Mouse (Mus musculus): ENCODE data around the gene Eva1c. TPM values are rescaled to one million over a fixed set of nuclear protein-coding genes. Genes with fewer than 3 reads are reported as not detected.

Eva1c gene
- polyA plus RNA-seq, 1 experiment from 2014 or later, result 3.6 TPM

DNA sequence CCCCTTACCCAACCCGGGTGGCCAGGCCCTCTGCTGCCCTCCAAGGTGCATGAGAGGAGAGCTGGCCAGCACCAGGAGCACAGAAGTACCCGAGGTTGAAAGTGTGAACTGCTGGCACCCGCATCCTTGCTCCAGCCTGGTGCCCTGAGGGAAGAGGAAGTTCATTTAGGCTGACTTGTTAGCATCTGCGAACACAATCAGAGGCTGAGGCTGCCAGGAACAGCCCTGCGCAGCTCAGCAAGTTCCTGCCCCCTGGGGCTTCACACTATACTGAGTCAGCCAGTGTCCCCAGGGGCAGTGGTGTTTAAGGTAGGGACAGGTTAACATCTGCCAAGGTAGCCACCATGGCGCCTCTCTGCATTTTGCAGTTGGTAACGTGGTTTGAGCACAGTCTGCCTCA lies 41.6 kb downstream of the Eva1c start:
- Histone ChIP-seq H3K36me3 (no peaks in the 10 kb centered on the region), H3K9me3 (no peaks in the 10 kb centered on the region), H3K27me3 (replicated peaks) (no peaks in the 10 kb centered on the region; the same call in 1 of the 2 replicates), H3K4me2 (no peak overlapping the region), H3K27ac (replicated peaks) (no peak overlapping the region), H3K4me1 (peaks cover 33% of the 10 kb centered on the region), H3K9ac (no peak overlapping the region), H3K4me3 (no peak overlapping the region)
- WGBS, result 25% methylated on average over 7 of the region's 7 CpGs
- no peak for ATAC-seq (ENCODE audit: extremely low read depth, insufficient number of reproducible peaks, low FRiP score, low TSS enrichment)

DNA sequence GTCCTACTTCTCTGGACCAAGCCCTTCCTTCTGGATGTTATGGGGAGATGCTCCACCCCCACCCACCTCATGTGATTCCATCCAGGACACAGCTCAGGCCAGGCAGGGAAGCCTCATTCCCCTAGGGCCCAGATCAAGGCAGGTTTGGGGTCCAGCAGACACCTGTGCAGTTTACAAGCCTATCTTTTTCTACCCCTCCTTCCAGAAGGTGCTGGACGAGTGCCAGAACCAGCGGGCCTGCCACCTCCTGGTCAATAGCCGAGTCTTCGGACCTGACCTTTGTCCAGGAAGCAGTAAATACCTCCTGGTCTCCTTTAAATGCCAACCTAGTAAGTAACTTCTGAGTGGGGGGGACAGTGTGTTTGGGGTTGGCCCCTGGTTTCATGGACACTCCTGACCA lies 42.8 kb downstream of the Eva1c start:
- Histone ChIP-seq H3K4me1 (peaks cover 25% of the 10 kb centered on the region), H3K4me2 (no peak overlapping the region), H3K36me3 (no peaks in the 10 kb centered on the region), H3K27me3 (replicated peaks) (no peaks in the 10 kb centered on the region; the same call in 1 of the 2 replicates), H3K4me3 (no peak overlapping the region), H3K27ac (replicated peaks) (no peak overlapping the region), H3K9ac (no peak overlapping the region), H3K9me3 (no peaks in the 10 kb centered on the region)
- WGBS, result 61% methylated on average over 4 of the region's 4 CpGs
- no peak for ATAC-seq (ENCODE audit: extremely low read depth, insufficient number of reproducible peaks, low FRiP score, low TSS enrichment)

DNA sequence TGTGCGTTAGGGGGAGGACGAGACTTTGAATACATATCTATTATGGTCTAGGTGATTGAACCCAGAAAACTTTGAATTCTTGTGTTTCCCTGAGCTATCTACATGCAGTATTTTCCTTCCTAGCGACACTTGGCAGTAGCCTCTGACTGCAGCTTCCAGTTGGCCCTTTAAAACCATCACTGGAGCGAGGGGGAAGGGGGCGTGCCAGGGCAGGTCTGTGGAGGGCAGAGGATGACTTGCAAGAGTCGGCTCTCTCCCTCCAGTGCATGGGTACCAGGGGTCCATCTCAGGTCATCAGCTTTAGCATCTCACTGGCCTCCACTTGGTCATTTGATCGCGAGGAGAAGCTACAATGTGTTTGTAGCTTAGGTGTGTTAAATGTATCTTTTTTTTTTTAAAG lies 46.4 kb downstream of the Eva1c start:
- H3K9ac ChIP-seq, result no peak overlapping the region
- no peaks in the 10 kb centered on the region for H3K9me3 ChIP-seq
- H3K36me3 ChIP-seq, result no peaks in the 10 kb centered on the region
- no peak overlapping the region for H3K4me3 ChIP-seq
- peaks cover 6% of the 10 kb centered on the region for H3K4me1 ChIP-seq
- H3K27me3 ChIP-seq (replicated peaks), result no peaks in the 10 kb centered on the region
- no peak for ATAC-seq (ENCODE audit: extremely low read depth, insufficient number of reproducible peaks, low FRiP score, low TSS enrichment)
- 60% methylated on average over 8 of the region's 8 CpGs for WGBS
- no peak overlapping the region for H3K4me2 ChIP-seq
- no peak overlapping the region for H3K27ac ChIP-seq (replicated peaks)

DNA sequence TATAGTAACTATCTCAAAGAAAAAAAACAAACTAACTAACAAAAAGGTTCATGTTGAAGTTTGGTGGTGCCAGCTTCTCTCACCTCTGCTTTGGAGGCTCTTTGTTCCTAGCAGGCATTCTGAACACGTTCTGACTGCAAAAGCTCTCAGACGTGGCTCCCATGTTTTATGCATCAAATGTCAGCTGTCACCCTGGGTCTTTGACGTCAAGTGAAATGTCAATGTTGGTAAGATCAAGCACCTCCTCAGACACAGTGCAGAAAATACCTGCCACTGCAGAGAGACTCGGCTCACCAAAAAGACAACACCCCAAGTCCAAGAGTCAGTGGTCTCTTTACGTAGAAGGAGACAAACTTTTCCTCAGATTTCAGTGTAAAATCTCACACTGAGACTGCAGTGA lies 48.0 kb downstream of the Eva1c start:
- H3K27me3 ChIP-seq (replicated peaks), result no peaks in the 10 kb centered on the region
- no peak overlapping the region for H3K27ac ChIP-seq (replicated peaks)
- H3K4me1 ChIP-seq, result no peaks in the 10 kb centered on the region; the same call in 1 of the 2 replicates
- no peak overlapping the region for H3K9ac ChIP-seq
- no peak overlapping the region for H3K4me3 ChIP-seq
- WGBS, result 58% methylated on average over 5 of the region's 5 CpGs
- H3K4me2 ChIP-seq, result no peak overlapping the region
- H3K9me3 ChIP-seq, result no peaks in the 10 kb centered on the region
- H3K36me3 ChIP-seq, result no peaks in the 10 kb centered on the region
- no peak for ATAC-seq (ENCODE audit: extremely low read depth, insufficient number of reproducible peaks, low FRiP score, low TSS enrichment)

DNA sequence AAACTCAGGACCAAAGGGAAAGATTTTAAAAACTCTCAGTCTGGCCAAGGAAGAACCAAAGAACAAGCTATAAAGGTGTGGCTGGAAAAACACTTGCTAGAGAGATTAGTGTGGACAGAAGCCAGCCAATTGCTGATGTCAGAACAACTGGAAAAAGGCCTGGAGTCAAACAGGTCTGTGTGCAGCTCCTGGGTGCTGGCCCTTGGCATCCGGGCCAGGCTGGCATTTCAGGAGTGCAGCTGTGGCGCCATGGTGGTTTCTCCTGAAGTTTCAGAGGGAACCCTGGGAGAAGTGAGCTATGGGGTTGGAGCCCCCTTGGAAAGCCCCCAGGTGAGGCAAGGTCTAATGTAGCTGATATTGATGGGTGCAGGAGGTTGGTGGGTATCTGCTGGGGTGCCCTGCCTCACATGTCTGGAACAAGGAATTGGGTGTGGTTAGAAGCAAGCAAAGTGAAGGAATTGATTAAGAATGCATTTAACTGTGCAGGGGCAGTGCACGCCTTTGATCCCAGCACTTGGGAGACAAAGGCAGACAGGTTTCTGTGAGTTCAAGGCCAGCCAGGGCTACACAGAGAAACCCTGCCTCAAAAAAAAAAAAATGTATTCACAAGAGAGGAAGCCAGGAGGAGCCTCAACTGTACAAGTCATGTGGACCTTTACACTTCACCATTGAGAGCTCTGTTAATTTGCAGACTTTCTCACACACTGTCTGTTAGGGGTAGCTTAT lies 51.8 kb downstream of the Eva1c start:
- WGBS, result 83% methylated on average over 3 of the region's 3 CpGs
- Histone ChIP-seq H3K27me3 (replicated peaks) (peaks cover 5% of the 10 kb centered on the region; the same call in 1 of the 2 replicates), H3K4me1 (peaks cover 17% of the 10 kb centered on the region), H3K27ac (replicated peaks) (no peak overlapping the region), H3K4me3 (no peak overlapping the region), H3K4me2 (no peak overlapping the region), H3K36me3 (no peaks in the 10 kb centered on the region), H3K9ac (no peak overlapping the region), H3K9me3 (no peaks in the 10 kb centered on the region)
- no peak for ATAC-seq (ENCODE audit: extremely low read depth, insufficient number of reproducible peaks, low FRiP score, low TSS enrichment)

DNA sequence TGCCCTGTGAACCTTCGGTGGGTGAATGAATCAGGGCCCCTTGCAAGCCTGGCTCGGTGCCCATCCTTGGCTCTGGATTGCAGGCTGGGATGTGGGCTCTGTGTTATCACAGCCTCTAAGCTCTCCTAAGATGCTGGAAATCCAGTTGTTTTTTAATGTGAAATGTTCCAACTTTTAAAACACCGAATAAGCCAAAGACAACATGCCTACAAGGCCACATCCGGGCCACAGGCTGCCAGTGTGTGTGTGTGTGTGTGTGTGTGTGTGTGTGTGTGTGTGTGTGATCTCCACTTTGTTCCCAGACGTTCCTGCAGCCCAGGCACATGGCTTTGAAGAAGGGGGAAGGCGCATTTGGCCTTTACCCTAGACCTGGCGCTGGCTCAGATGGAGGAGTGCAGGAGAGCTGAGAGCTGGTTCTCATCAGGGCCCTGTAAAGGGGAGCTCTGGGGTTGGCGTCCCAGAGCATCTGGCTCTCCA lies 56.0 kb downstream of the Eva1c start:
- Histone ChIP-seq H3K27ac (replicated peaks) (peak overlapping the region; percentile 76), H3K9ac (peak overlapping the region; percentile 16; the same call in 1 of the 2 replicates), H3K4me3 (no peak overlapping the region), H3K27me3 (replicated peaks) (peaks cover 5% of the 10 kb centered on the region; the same call in 1 of the 2 replicates), H3K36me3 (no peaks in the 10 kb centered on the region), H3K4me2 (no peak overlapping the region), H3K9me3 (no peaks in the 10 kb centered on the region), H3K4me1 (peaks cover 39% of the 10 kb centered on the region)
- ATAC-seq (ENCODE audit: extremely low read depth, insufficient number of reproducible peaks, low FRiP score, low TSS enrichment), result 0 out of 2 replicates have a peak, but pooled peaks have one; percentile 27
- WGBS, result 38% methylated on average over 8 of the region's 8 CpGs

DNA sequence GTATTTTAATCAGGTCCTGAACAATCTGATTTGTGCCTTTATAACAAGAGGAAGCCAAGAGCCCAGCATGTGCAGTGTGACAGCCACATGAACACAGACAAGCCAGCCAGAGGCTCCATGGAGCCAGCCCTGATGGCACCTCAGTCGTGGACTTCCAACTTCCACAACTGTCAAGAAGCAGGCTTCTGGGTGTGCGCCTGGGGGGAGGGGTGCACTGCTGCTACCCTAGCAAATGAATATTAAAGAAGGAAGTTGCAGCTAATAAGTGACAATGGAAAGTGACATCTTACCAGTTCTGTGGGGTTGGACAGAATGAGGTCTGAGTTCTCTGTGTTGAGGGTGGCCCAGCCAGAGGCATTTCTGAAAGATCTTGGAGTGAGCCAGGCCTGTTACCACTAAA lies 58.8 kb downstream of the Eva1c start:
- H3K27me3 ChIP-seq (replicated peaks), result peaks cover under 1% of the 10 kb centered on the region
- no peak overlapping the region for H3K4me2 ChIP-seq
- no peak for ATAC-seq (ENCODE audit: extremely low read depth, insufficient number of reproducible peaks, low FRiP score, low TSS enrichment)
- peaks cover 39% of the 10 kb centered on the region for H3K4me1 ChIP-seq
- peaks cover 3% of the 10 kb centered on the region; the same call in 1 of the 2 replicates for H3K9me3 ChIP-seq
- no peak overlapping the region for H3K4me3 ChIP-seq
- no peak overlapping the region for H3K9ac ChIP-seq
- no peaks in the 10 kb centered on the region for H3K36me3 ChIP-seq
- WGBS, result 68% methylated on average over 2 of the region's 2 CpGs
- peak overlapping the region; percentile 63 for H3K27ac ChIP-seq (replicated peaks)

DNA sequence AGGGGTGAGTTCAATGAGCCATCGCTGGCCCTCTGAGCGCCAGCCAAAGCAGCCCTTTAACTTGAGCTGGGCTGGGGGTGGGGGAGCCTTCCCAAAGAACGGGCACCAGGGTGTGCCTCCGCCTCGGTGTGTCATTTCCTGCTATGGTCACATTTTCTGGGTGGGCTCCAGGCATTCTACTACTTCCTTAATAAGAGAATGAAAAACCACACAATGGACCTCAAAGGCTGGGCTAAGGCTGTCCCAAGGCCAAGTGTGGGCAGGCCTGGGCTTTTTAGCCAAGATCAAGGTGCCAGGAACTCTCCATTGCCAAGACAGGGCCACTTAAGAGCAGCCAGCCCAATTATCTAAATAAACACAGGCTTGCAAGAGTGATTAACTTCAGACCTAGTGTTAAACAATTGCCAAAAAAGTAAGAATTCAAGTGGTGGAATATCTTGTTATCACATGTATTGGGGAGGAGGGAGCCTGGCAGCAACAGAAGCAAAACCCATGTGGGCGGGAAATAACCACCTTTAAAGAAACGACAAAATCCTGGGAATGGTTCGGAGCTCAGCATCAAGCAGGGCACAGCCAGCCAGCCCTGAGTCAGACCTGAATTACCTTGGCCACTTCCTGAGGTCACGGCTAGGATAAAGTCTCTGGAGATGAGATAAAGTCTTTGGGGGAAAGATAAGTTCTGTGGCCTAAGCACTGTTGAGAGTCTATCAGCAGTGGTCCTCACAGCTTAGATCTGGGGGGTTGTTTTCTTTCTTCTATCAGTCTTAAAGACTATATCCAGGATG lies 59.5 kb downstream of the Eva1c start:
- no peaks in the 10 kb centered on the region; the same call in 1 of the 2 replicates for H3K27me3 ChIP-seq (replicated peaks)
- H3K27ac ChIP-seq (replicated peaks), result peak overlapping the region; percentile 63
- peaks cover 3% of the 10 kb centered on the region; the same call in 1 of the 2 replicates for H3K9me3 ChIP-seq
- 43% methylated on average over 9 of the region's 9 CpGs for WGBS
- no peaks in the 10 kb centered on the region for H3K36me3 ChIP-seq
- no peak overlapping the region for H3K4me2 ChIP-seq
- no peak for ATAC-seq (ENCODE audit: extremely low read depth, insufficient number of reproducible peaks, low FRiP score, low TSS enrichment)
- no peak overlapping the region for H3K9ac ChIP-seq
- H3K4me3 ChIP-seq, result no peak overlapping the region
- H3K4me1 ChIP-seq, result peaks cover 44% of the 10 kb centered on the region

DNA sequence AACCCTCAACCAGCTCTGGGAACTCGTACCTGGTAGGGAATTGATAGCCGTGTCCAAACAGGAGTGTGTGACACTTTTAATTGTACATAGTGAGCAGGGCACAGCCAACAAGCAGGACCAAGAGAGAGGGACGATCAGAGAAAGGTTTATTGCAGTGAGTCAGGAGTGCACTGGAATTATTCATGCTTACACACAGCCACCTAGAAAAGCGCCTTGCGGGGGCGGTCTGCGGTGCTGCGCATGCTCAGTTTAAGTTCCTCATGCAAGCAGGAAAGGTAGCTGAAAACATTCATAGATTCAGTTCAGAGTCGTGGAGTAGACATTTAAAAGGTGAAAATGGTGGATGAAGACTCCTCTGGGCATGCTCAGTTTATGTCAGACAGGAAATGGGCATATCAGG lies 64.2 kb downstream of the Eva1c start:
- no peak for ATAC-seq (ENCODE audit: extremely low read depth, insufficient number of reproducible peaks, low FRiP score, low TSS enrichment)
- 85% methylated on average over 9 of the region's 9 CpGs for WGBS

DNA sequence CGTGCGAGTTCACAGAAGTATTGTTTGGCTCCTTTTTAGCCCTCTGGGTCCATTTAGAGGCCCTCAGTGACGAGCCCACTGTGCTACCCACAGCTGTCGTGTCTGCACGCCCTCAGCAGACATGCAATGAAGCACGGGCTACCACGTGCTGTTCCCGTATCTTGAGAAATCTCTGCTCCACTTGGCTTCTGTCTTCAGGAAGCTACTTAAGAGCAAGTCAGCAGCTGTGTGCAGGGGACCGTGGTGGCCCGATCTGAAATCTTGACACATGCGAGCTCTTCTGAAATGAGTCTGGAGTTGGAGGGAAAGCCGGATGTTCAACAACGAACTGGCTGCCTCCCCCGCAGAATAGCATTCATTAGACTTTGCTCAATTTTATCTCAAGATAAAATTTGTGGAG lies 65.1 kb downstream of the Eva1c start:
- Histone ChIP-seq H3K27ac (replicated peaks) (peak overlapping the region; percentile 59), H3K4me2 (peak overlapping the region; percentile 20)

More for the DNA sequence above, 64.2 kb downstream of the Eva1c start:
- Histone ChIP-seq H3K36me3 (no peaks in the 10 kb centered on the region), H3K27me3 (replicated peaks) (no peaks in the 10 kb centered on the region; the same call in 1 of the 2 replicates), H3K4me3 (no peak overlapping the region), H3K4me2 (no peak overlapping the region), H3K4me1 (peaks cover 46% of the 10 kb centered on the region), H3K9ac (no peak overlapping the region), H3K27ac (replicated peaks) (no peak overlapping the region), H3K9me3 (peaks cover 3% of the 10 kb centered on the region; the same call in 1 of the 2 replicates)

DNA sequence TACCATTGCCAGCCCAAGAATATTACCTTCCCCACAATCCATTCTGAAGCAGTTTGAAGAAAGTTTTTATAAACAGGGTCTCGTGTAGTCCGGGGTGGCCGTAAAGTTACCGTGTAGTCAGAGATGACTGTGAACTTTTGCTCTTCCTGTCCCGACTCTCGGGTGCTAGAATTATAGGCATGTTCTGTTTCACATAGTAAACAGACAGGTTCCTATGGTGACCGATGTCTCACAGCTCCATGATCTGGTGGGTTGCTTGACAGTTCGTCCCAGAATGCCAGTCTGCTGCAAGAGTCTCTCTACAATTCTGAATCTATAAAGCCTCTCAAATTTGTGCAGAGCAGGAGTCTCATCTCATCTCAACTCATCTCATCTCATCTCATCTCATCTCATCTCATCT lies 65.6 kb downstream of the Eva1c start:
- no peaks in the 10 kb centered on the region; the same call in 1 of the 2 replicates for H3K27me3 ChIP-seq (replicated peaks)
- 20% methylated on average over 8 of the region's 8 CpGs for WGBS
- peaks cover 33% of the 10 kb centered on the region for H3K4me1 ChIP-seq
- no peak overlapping the region for H3K9ac ChIP-seq
- H3K36me3 ChIP-seq, result no peaks in the 10 kb centered on the region
- no peak overlapping the region for H3K4me3 ChIP-seq
- peak overlapping the region; percentile 20 for H3K4me2 ChIP-seq
- H3K9me3 ChIP-seq, result peaks cover 3% of the 10 kb centered on the region; the same call in 1 of the 2 replicates
- ATAC-seq (ENCODE audit: extremely low read depth, insufficient number of reproducible peaks, low FRiP score, low TSS enrichment), result no peak
- no peak overlapping the region for H3K27ac ChIP-seq (replicated peaks)

More for the DNA sequence above, 65.1 kb downstream of the Eva1c start:
- H3K27me3 ChIP-seq (replicated peaks), result no peaks in the 10 kb centered on the region; the same call in 1 of the 2 replicates
- peaks cover 37% of the 10 kb centered on the region for H3K4me1 ChIP-seq
- ATAC-seq (ENCODE audit: extremely low read depth, insufficient number of reproducible peaks, low FRiP score, low TSS enrichment), result no peak
- WGBS, result 52% methylated on average over 14 of the region's 14 CpGs
- H3K4me3 ChIP-seq, result no peak overlapping the region
- peaks cover 3% of the 10 kb centered on the region; the same call in 1 of the 2 replicates for H3K9me3 ChIP-seq
- H3K36me3 ChIP-seq, result no peaks in the 10 kb centered on the region
- H3K9ac ChIP-seq, result peak overlapping the region; percentile 14; the same call in 1 of the 2 replicates

Data from heart, embryonic 13.5 days (tissue).